Mouse (Mus musculus) ES-Bruce4 (cell line): ENCODE results near the gene Prl2c5. TPM values are rescaled to one million over a fixed set of nuclear protein-coding genes. Genes with fewer than 3 reads are reported as not detected.
A peak's percentile ranks its signal among the peaks of the same experiment; 100 is the strongest.
"Not testable (repeated sequence)": the region's sequence is repeated elsewhere in the genome, so short reads cannot be mapped to it uniquely, and the experiment has no call there.

ENCODE experiments used
- H3K27ac ChIP-seq: 2 replicates; pipeline ENCODE4 v1.5.1; 2012; ENCODE audit warnings: low read length, inconsistent platforms; ENCODE audit not compliant: insufficient read depth
- H3K27me3 ChIP-seq: 2 replicates; pipeline ENCODE4 v1.6.1; 2012; ENCODE audit warnings: mild to moderate bottlenecking, low read length, inconsistent platforms; ENCODE audit not compliant: control insufficient read depth, poor library complexity, insufficient read depth, severe bottlenecking
- H3K36me3 ChIP-seq: 2 replicates; pipeline ENCODE4 v1.6.1; 2012; ENCODE audit warnings: inconsistent platforms, mild to moderate bottlenecking, low read length, moderate library complexity; ENCODE audit not compliant: control insufficient read depth, poor library complexity, insufficient read depth, severe bottlenecking
- H3K4me1 ChIP-seq: one replicate; pipeline ENCODE4 v1.8.1; 2011; ENCODE audit warnings: low read length; ENCODE audit not compliant: control insufficient read depth, insufficient read depth
- H3K4me3 ChIP-seq: 2 replicates; pipeline ENCODE4 v1.5.1; 2011; ENCODE audit warnings: low read depth, mild to moderate bottlenecking, low read length
- H3K9ac ChIP-seq: 2 replicates; pipeline ENCODE4 v1.6.1; 2012; ENCODE audit warnings: low read depth, mild to moderate bottlenecking, inconsistent platforms; ENCODE audit not compliant: poor library complexity, severe bottlenecking
- H3K9me3 ChIP-seq: replicated peaks from 2 replicates; pipeline ENCODE4 v1.6.1; 2012; ENCODE audit warnings: mild to moderate bottlenecking, low read length, inconsistent platforms; ENCODE audit not compliant: control insufficient read depth, poor library complexity, insufficient read depth, severe bottlenecking
- polyA plus RNA-seq: library from polyadenylated mRNA; stranded (reverse); fragments of >200 nt; gene quantifications from 2 replicates; pipeline ENCODE4 v1.2.4, GENCODE M21; 2011; ENCODE audit warnings: low read depth; ENCODE audit not compliant: missing spikeins, insufficient read depth, insufficient read length

Gene Prl2c5
- polyA plus RNA-seq = 3.3 and 6.7 TPM in 2 replicates

DNA sequence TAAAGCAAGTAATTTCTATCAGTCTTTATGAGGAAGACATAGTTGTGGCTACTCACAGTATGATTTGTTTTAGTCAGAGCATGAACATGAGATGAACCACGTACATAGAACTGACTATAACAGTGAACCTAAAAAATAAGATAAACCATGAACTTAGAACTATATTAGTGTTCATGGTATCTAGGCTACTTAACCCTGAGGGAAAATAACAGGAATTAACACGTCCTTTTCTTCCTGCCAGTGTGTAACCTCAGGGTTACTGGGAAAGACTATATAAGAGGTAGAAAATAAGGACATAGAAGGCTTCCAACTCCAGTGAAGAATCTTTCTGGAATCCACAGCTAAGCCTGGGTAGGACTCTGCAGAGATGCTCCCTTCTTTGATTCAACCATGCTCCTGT, at the start of gene Prl2c5:
Gene Prl2c5, plus strand, starts transcription at position 301 of the 400 bp plus-strand sequence.
- H3K9me3 ChIP-seq, H3K4me3 ChIP-seq, H3K27ac ChIP-seq, H3K4me1 ChIP-seq, H3K27me3 ChIP-seq, H3K36me3 ChIP-seq, H3K9ac ChIP-seq: not testable (repeated sequence)

DNA sequence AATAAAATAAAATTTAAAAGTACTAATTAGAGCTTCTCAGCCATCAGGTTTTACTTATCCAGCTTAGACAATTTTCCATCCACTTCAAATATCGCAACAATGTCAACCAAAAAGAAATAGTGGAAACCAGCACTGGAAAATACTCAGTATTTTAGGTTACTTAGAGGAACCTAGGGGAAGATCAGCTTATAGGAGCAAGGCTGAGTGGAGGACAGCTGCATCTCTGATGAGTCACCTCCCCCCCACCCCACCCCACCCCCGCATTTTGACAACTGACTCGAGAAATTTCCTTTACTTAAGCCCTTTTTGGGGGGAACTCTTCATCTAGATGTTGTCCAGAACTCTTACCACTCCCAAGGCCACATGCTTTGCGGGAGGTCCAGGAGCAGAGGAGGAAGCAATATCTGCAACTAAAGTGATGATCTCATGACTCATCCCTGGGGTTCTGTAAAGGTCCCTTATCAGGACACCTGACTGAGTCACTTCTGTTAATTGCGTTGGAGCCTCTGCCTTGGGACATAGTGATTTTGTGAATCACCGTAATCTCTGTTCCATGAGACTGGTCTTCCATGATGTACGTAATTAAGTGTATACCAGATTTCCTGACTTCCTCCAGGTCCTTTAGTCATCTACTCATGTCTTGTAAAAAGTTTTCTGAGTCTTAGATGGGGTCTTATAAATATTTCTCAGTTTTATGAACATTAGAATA, 19.6 kb upstream of the Prl2c5 start:
- not testable (repeated sequence) for H3K36me3 ChIP-seq, H3K4me1 ChIP-seq, H3K4me3 ChIP-seq, H3K9me3 ChIP-seq, H3K27me3 ChIP-seq, H3K27ac ChIP-seq, H3K9ac ChIP-seq

DNA sequence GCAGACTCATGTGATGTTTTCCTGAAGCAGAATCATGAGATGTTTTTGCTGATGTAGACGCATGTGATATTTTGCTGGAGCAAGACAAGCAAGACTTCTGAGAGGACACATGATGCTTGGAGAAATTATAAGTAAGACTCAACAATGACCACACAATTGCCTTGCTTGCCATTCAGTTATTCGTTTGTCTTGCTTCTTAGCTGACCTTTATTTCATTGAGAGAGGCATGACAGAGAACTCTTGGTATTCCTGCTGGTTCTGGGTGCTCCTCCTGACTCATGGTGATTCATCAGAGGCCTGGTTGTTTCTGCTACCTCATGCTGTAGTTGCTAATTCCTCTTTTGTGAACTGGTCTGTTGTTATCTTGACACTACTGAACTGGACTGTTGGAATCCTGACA, 13.9 kb upstream of the Prl2c5 start:
- H3K27me3 ChIP-seq, H3K4me3 ChIP-seq, H3K4me1 ChIP-seq: not testable (repeated sequence)

DNA sequence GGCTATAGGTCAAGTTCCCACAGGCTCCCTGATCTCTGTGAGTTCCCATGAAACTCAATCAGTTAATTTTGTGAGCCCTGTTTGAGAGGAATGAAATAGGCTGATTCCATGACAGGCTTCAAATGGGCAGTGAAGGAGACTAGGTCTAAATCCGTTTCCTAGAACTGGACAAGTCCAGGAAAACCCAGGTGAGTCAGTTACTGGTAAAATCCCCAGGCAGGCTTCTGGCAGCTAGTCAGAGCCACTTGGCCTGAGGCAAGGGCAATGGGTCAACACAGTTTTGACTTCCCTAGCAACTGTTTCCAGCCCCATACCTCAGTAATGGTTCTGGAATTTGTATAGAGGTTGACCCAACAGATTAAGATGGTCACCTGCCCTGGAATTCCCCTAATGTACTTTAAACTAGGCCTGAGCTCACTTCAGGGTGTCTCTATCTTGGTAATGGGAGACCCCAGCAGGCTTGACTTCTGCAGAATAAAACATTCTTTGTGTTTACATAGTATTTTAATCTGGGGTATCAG, 8.8 kb upstream of the Prl2c5 start:
- H3K36me3 ChIP-seq, H3K4me3 ChIP-seq, H3K9me3 ChIP-seq, H3K27me3 ChIP-seq, H3K9ac ChIP-seq, H3K4me1 ChIP-seq, H3K27ac ChIP-seq: not testable (repeated sequence)

More for the DNA sequence above, 13.9 kb upstream of the Prl2c5 start:
- not testable (repeated sequence) for H3K36me3 ChIP-seq, H3K27ac ChIP-seq, H3K9me3 ChIP-seq, H3K9ac ChIP-seq

DNA sequence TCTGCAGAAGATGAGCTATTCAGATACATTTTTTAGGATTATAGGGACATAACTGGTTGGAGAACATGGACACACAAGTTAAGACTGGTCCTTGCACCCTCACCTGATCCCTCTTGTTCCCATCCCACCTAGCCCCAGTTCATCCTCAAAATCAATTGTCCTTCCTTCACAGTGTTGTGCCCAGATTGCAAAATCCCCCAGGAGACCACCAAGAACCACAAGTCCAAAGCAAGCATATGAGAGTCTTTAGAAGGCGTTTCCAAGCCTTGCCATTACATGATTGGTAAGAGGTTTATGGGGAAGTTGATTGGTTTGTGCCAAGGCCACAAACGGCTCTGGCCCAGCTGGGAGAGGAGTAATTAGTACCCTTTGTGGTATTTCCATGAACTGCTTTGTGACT, 6.8 kb upstream of the Prl2c5 start:
- H3K27me3 ChIP-seq, H3K36me3 ChIP-seq, H3K9ac ChIP-seq, H3K9me3 ChIP-seq, H3K27ac ChIP-seq, H3K4me1 ChIP-seq, H3K4me3 ChIP-seq: not testable (repeated sequence)

DNA sequence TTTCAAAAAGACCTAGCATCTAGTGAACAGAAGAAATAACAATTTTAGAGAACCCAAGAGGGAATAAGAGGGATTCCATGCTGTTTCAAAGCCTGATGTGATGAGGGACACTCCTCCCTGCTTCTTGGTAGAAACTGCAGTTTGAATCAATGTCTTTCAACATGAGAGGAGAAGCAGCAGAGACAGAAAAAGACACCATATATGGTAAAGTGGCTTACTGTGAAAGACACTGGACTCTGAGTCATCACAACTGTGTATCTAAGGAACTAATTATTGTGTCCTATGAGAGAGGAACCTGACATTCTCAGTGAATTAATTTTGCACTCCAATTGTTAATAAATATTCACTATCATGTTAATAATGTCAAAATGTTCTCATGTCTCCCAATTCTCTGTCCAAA, 28.7 kb downstream of the Prl2c5 start:
- H3K27me3 ChIP-seq, H3K9me3 ChIP-seq, H3K9ac ChIP-seq, H3K4me1 ChIP-seq, H3K36me3 ChIP-seq, H3K4me3 ChIP-seq, H3K27ac ChIP-seq: not testable (repeated sequence)

DNA sequence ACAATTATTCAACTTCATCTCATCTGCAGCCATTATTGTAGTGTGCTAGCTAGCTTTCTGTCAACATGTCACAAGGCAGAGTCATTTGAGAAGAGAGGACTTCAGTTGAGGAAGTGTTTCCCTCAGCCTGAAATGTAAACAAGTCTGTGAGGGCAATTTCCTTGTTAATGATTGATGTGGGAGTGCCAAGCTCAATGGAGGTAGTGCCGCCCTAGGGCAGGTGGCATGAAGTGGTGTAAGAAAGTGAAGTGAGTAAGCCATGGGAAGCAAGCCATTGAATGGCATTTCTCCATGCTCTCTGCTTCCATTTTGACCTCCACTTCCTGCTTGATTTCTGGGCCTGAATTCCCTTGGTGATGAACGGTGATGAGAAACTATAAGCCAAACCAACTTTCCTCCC, 33.8 kb downstream of the Prl2c5 start:
- H3K27ac ChIP-seq, H3K4me1 ChIP-seq, H3K36me3 ChIP-seq, H3K27me3 ChIP-seq, H3K9me3 ChIP-seq, H3K9ac ChIP-seq, H3K4me3 ChIP-seq: not testable (repeated sequence)

DNA sequence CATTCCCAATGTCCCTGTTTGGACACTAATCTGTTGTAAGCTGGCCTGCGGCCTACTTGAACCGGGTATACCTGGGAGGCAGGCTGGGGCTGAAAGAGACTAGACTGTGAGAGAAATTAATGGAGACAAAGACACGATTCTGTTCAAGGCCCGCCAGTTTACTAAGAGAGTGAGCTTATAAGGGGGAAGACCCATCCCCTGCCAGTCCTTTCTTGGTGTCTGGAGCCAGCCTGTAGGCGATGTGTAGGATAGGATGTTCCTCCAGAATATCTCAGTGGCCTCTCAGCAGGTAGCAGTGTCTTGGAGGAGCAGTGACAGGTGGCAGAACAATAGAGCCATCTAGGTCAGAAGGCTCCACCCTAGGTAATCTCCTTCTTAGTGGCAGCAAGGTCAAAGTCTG, 37.7 kb downstream of the Prl2c5 start:
- H3K4me3 ChIP-seq, H3K4me1 ChIP-seq, H3K27me3 ChIP-seq, H3K9ac ChIP-seq, H3K36me3 ChIP-seq, H3K9me3 ChIP-seq: not testable (repeated sequence)
- H3K27ac ChIP-seq = peak overlapping the region; percentile 17; the same call in 1 of the 2 replicates

DNA sequence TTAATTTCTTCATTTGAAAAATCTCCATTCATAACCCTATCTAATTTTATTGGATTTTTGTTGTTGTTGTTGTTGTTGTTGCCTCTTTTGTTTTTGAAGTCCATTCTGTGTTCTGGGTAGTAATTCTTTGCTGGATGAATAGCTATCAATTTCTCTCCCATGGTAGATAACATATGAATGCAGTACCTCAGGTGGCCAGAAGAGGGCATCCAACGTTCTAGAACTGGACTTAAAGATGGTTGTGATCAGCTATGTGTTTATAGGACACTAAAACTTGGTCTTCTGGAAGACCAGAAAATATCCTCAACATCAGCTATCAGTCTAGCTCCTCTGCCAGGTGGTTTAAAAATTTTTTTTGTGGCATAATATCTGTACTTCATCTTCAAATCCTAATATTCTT, 54.9 kb downstream of the Prl2c5 start:
- H3K9me3 ChIP-seq, H3K9ac ChIP-seq, H3K4me3 ChIP-seq, H3K4me1 ChIP-seq, H3K27me3 ChIP-seq, H3K27ac ChIP-seq, H3K36me3 ChIP-seq: not testable (repeated sequence)
